Mouse (Mus musculus) stomach, embryonic 14.5 days (tissue): ENCODE measurements at regions not wholly inside any gene's neighbourhood (a gene's known extent, or its start where the extent isn't known, plus 50 kb on each side); places are given as distances from the start of the nearest gene placed in this dataset.

ENCODE experiments used
- ATAC-seq: fragments of 200-750 bp; cut with Nextera tagmentation; 2 replicates; pipeline ENCODE4 v1.8.0; 2017; ENCODE audit warnings: low read depth, moderate TSS enrichment; ENCODE audit not compliant: insufficient number of reproducible peaks, insufficient read depth, low FRiP score
- H3K27ac ChIP-seq: fragments of 300-500 bp; sonication (generic); 2 replicates; pipeline ENCODE4 v1.5.1; 2014; ENCODE audit warnings: mild to moderate bottlenecking, low read length, moderate library complexity, mixed read lengths
- H3K27me3 ChIP-seq: fragments of 300-500 bp; sonication (generic); 2 replicates; pipeline ENCODE4 v1.6.1; 2014; ENCODE audit warnings: low read length, control low read depth, mixed read lengths; ENCODE audit not compliant: control insufficient read depth, insufficient read depth
- H3K36me3 ChIP-seq: fragments of 300-500 bp; sonication (generic); 2 replicates; pipeline ENCODE4 v1.6.1; 2014; ENCODE audit warnings: mild to moderate bottlenecking, control low read depth, low read length, moderate library complexity, mixed read lengths; ENCODE audit not compliant: control insufficient read depth, insufficient read depth
- H3K4me1 ChIP-seq: fragments of 300-500 bp; sonication (generic); 2 replicates; pipeline ENCODE4 v1.6.1; 2014; ENCODE audit warnings: low read length, control low read depth, mixed read lengths; ENCODE audit not compliant: control insufficient read depth, insufficient read depth
- H3K4me2 ChIP-seq: fragments of 300-500 bp; sonication (generic); replicated peaks from 2 replicates; pipeline ENCODE4 v1.6.1; 2014; ENCODE audit warnings: low read depth, low read length, control low read depth
- H3K4me3 ChIP-seq: fragments of 300-500 bp; sonication (generic); 2 replicates; pipeline ENCODE4 v1.5.1; 2014; ENCODE audit warnings: low read depth, low read length, control low read depth
- H3K9ac ChIP-seq: fragments of 300-500 bp; sonication (generic); replicated peaks from 2 replicates; pipeline ENCODE4 v1.6.1; 2014; ENCODE audit warnings: low read depth, mild to moderate bottlenecking, control low read depth, low read length, moderate library complexity, mixed read lengths
- H3K9me3 ChIP-seq: fragments of 300-500 bp; sonication (generic); 2 replicates; pipeline ENCODE4 v1.6.1; 2016; ENCODE audit warnings: low read depth, low read length, control low read depth; ENCODE audit not compliant: control insufficient read depth
- WGBS: fragments of 180-500 bp; shearing (Covaris S2); extraction: QIAGEN DNeasy Blood & Tissue Kit; methylation state at CpG from one replicate; pipeline ENCODE4 v1.1.7; 2014; 5-methylcytosine and 5-hydroxymethylcytosine counted together

- no peaks in the 10 kb centered on the region for H3K9me3 ChIP-seq
- H3K27ac ChIP-seq, result no peak overlapping the region
- H3K4me2 ChIP-seq, result no peak overlapping the region
- no peak for ATAC-seq
- H3K27me3 ChIP-seq, result no peaks in the 10 kb centered on the region
- H3K4me1 ChIP-seq, result peaks cover 11% of the 10 kb centered on the region; the same call in 1 of the 2 replicates
- H3K9ac ChIP-seq, result no peak overlapping the region
- H3K36me3 ChIP-seq, result no peaks in the 10 kb centered on the region
- no peak overlapping the region for H3K4me3 ChIP-seq
- WGBS, result 44% methylated on average over 5 of the region's 5 CpGs
Measured at GRCm38 (mm10) chr13:113440137-113440536, 147.2 kb downstream of the BC067074 start.

- Histone ChIP-seq H3K27ac (no peak overlapping the region), H3K4me1 (peaks cover 11% of the 10 kb centered on the region; the same call in 1 of the 2 replicates), H3K36me3 (no peaks in the 10 kb centered on the region), H3K4me3 (no peak overlapping the region), H3K27me3 (no peaks in the 10 kb centered on the region), H3K4me2 (no peak overlapping the region), H3K9ac (no peak overlapping the region), H3K9me3 (no peaks in the 10 kb centered on the region)
- 20% methylated on average over 7 of the region's 7 CpGs for WGBS
- ATAC-seq, result no peak
Measured at GRCm38 (mm10) chr13:113439516-113439915, 146.6 kb downstream of the BC067074 start.

- no peaks in the 10 kb centered on the region for H3K27me3 ChIP-seq
- WGBS, result 33% methylated on average over 2 of the region's 2 CpGs
- no peak overlapping the region for H3K9ac ChIP-seq
- H3K4me1 ChIP-seq, result peaks cover 11% of the 10 kb centered on the region; the same call in 1 of the 2 replicates
- H3K36me3 ChIP-seq, result no peaks in the 10 kb centered on the region
- no peak overlapping the region for H3K27ac ChIP-seq
- no peaks in the 10 kb centered on the region for H3K9me3 ChIP-seq
- H3K4me3 ChIP-seq, result no peak overlapping the region
- no peak for ATAC-seq
- no peak overlapping the region for H3K4me2 ChIP-seq
Measured at GRCm38 (mm10) chr13:113438872-113439271, 145.9 kb downstream of the BC067074 start.

- Histone ChIP-seq H3K4me1 (peaks cover 11% of the 10 kb centered on the region; the same call in 1 of the 2 replicates), H3K36me3 (no peaks in the 10 kb centered on the region), H3K27ac (no peak overlapping the region), H3K4me3 (no peak overlapping the region), H3K4me2 (no peak overlapping the region), H3K9me3 (no peaks in the 10 kb centered on the region), H3K27me3 (no peaks in the 10 kb centered on the region), H3K9ac (no peak overlapping the region)
- ATAC-seq, result no peak
- WGBS, result 86% methylated on average over 3 of the region's 3 CpGs
Measured at GRCm38 (mm10) chr13:113436288-113436687, 143.3 kb downstream of the BC067074 start.

- no peaks in the 10 kb centered on the region for H3K36me3 ChIP-seq
- ATAC-seq, result no peak
- no peak overlapping the region for H3K27ac ChIP-seq
- no peak overlapping the region for H3K4me2 ChIP-seq
- H3K9me3 ChIP-seq, result peaks cover 4% of the 10 kb centered on the region; the same call in 1 of the 2 replicates
- H3K4me1 ChIP-seq, result peaks cover 11% of the 10 kb centered on the region; the same call in 1 of the 2 replicates
- no peak overlapping the region for H3K4me3 ChIP-seq
- H3K27me3 ChIP-seq, result no peaks in the 10 kb centered on the region
- no peak overlapping the region for H3K9ac ChIP-seq
- WGBS, result 71% methylated on average over 4 of the region's 4 CpGs
Measured at GRCm38 (mm10) chr13:113435117-113435516, 142.2 kb downstream of the BC067074 start.

GRCm38 (mm10) chr13:113433456-113433855 is 140.5 kb downstream of the BC067074 start:
- no peaks in the 10 kb centered on the region for H3K36me3 ChIP-seq
- H3K9me3 ChIP-seq, result peaks cover 4% of the 10 kb centered on the region; the same call in 1 of the 2 replicates
- no peak overlapping the region for H3K4me2 ChIP-seq
- no peak for ATAC-seq
- H3K4me3 ChIP-seq, result no peak overlapping the region
- 69% methylated on average over 5 of the region's 5 CpGs for WGBS
- no peaks in the 10 kb centered on the region for H3K4me1 ChIP-seq
- no peak overlapping the region for H3K27ac ChIP-seq
- H3K27me3 ChIP-seq, result no peaks in the 10 kb centered on the region
- H3K9ac ChIP-seq, result no peak overlapping the region

GRCm38 (mm10) chr13:113429615-113430014 is 136.7 kb downstream of the BC067074 start:
- H3K36me3 ChIP-seq, result no peaks in the 10 kb centered on the region
- H3K27ac ChIP-seq, result no peak overlapping the region

More at GRCm38 (mm10) chr13:113429615-113430014, 136.7 kb downstream of the BC067074 start:
- Histone ChIP-seq H3K9ac (no peak overlapping the region), H3K9me3 (peaks cover 4% of the 10 kb centered on the region; the same call in 1 of the 2 replicates), H3K4me2 (no peak overlapping the region), H3K4me1 (no peaks in the 10 kb centered on the region), H3K27me3 (no peaks in the 10 kb centered on the region), H3K4me3 (no peak overlapping the region)
- ATAC-seq, result no peak
- 44% methylated on average over 3 of the region's 3 CpGs for WGBS
